Mouse (Mus musculus): ENCODE measurements around the gene Mical3.

Gene Mical3

DNA sequence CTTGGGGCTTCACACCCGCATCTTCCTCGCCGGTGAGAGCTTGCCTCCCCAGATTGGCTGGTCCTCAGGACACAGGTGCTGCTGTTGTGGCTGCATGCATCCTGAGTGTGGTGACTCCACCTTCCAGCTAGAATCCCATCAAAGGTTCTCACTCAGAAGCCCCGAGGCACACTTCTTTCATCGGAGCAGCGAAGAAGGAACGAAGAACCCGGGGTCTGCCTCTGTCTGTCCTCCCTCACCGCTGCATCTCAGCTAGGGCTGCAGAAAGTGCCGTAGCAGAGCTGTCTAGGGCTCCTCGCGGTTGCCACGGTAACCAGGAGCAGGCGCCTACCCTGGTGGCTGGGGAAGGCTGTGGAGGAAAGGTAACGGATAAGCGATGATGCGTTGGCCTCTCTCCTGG is at the start of gene Mical3:
TSS of gene Mical3 (minus strand) at position 227 of the 400 bp plus-strand sequence.
- peak; percentile 28 for DNase-seq

DNA sequence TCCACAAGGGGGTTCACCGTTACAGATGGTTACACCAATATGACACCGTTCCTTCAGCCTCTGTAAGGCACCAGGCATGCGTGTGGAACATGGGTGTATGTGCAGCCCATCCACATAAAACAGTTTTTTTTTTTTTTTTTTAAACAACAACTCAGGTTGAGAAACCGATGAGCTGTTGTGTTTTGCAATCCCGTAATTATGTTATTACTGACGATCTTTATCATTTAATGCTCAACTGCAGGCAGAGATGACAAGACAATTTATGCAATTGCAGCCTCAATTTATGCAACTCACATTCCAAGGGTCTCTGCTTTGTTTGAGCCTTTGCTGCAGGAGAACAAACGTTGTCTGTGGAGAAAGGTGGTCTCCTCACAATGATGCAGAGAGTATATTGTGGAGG is 49.0 kb upstream of the Mical3 start:
- DNase-seq = no peak

DNA sequence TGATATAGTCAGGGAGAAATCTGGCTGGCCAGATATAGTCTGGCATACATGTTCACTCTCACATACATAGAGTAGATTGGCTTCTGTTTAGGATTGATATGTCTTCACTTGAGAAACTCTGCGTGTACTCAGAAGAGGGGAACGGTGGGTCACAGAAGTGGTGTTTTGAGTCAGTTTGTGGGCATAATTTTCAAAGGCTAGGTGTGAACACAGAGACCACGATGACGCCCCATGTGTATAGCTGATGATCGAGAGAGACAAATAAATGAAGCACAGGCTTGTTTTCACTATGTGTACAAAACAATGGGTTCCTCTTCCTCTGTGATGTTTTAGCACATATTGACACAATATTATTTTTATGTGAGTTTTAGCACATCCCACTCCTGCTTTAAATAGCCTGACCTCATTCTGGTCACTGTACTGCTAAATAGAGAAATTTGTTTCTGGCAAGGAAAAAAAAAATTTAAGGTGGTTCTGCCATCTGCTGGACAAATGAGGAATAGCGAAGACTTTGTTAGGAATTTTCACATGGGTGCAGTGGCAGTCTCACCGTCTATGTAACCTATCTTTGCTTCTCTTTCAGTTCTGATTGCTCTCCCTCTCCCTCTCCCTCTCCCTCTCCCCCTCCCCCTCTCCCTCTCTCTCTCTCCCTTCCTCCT is 48.0 kb upstream of the Mical3 start:
- no peak for DNase-seq

DNA sequence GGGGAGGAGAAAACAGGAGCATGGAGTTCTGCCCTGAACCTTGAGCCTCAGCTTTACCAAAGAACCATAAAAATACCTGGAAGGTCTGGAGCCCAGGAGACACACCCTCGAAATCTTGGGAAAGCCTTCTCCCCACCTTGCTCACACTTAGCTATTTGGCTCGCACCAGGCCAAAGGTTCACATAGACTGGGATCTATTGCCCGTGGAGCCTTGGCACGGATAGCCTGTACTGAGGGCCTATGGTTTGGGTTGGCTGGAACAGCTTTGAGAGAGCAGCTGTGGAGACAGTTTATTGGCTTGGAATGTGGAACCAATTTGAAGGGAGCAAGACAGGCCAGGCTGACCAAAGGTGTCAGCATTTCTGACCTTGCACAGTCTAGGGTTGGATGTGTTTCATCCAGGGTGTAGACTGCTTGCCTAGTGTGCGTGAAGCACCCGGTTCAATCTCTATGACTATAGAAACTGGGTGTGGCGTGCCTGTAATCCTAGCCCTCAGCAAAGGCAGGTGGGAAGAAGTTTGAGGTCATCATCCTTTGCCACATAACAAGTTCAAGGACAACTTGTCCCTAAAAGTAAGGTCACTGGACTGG is 46.4 kb upstream of the Mical3 start:
- no peak for DNase-seq

DNA sequence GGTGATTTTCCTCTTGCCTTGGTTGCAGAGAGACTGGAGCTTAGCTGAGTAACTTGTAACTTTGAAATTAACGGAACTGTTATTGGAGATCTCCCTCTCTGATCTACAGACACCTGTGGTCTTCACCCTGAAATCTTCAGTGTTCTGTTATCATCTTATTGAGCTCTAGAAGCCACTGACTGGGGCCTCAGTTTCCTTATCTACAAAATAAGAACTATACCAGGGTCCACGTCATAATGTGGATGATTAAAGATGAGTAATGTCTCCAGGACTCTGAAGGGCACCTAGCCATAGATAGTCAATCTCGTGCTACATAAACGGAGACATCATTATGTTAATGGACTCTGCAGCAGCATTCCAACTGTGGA is 45.9 kb upstream of the Mical3 start:
- no peak for DNase-seq

DNA sequence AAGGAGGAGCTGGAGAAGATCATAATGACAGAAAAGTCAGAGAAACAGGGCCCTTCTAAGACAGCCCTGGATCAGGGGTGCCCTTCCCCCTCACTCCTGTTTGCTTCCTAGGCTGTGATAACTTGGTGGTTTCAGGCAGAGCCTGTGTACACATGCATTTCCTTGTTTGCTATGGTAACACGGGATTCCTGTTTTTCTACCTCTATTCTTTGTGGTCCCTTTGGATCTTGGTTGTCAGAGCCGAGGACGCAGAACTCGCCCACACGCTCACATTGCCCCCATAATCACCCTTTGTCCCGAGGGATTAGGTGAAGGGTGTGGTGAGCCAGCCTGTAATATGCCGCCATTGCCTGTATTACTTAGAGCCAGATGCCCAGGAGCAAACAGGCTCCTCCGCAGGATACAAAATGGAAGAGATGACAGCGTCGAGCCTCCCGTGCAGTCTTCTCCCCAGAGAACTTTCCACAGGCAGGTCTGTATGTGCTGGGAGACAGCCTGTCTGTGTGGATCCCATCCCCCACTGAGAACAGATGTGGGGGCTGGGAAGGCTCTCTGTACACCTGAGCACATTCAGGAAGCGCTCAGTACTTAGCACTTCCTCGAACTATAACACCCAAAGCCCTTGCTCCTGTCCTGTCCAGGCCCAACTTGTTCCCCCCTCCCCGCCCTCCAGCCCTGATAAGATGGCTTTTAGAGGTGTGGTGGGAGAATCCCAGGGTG is 45.4 kb upstream of the Mical3 start:
- no peak for DNase-seq

DNA sequence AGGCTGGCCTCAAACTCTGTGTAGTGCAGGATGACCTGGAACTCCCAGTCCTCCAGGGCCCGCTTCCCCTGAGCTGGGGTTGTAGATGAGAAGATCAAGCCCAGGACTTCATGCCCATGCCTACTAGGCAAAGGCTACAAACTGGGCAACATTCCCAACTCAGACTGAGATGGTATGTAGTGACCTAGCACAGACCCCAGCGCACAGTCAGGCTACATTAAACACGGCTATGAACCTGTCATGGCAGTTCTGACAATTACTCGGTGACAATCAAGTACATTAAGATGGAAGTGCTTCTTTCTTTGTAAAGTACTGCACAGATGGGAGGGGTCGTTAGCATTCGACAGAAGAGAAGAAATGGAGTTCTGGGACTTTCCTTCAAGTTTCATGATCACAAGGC is 44.0 kb upstream of the Mical3 start:
- DNase-seq = no peak

DNA sequence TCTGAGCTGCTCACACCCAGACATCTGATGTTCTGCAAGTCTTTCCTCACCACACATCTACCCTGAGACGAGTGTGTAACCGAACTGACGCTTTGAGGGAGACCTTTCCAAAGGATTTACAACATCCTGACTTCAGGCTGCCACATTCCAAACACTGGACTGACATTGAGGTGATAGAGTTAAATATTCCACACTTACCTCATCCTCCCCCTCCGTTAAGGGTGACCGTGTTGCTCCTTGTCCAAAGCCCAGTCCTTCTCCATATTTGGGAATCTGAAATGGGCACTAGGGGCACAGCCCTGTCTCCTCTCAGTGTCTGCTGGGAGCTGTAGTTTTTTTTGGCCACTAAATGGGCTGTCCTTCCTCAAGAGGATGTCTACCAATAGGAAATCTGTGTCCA is 42.7 kb upstream of the Mical3 start:
- DNase-seq = no peak

DNA sequence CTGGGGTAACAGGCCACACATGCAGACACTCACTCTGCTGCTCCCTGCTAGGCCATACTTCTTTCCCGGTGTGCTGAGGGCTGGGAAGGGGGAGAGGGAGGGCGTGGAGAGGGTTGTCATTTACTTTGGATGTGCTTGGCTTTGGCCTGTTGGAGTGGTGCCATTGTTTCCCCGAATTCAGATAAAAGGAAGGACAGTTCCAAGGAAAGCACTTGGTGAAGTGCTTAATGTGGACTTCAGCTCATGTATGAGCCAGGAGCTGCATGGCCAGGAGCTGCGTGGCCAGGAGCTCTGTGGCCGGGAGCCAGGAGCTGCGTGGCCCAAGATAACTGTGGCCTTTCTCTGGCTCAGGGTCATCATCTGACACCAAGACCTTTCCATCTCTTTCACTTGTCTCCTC is 40.3 kb upstream of the Mical3 start:
- no peak for DNase-seq

DNA sequence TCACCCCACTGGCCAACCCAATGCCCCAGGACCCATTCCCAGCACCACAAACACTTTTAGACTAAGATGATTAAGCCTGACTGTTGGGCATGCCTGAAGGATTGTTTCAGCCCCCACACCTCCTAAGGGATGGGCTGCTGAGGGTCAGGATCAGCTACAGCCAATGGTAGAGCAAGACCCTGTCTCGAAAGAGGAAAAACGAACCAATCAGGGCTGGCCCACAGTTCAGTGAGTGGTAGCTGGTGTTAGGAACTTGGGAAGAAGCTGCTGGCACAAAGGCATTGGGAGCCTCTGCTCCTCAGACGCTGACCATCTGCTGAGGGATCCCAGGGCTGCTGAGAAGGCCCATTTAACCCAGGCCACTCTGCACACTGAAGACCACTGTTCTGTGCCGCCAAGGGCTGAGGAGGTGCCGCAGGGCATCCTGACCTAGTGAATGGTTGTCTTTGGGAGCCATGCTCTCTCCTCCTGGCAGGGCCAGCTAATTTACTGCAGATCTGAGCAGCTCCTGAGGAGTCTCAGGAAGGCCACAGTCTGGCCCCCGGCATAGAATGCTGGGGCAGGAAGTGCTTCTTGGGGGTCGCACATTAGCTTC is 36.7 kb upstream of the Mical3 start:
- no peak for DNase-seq

DNA sequence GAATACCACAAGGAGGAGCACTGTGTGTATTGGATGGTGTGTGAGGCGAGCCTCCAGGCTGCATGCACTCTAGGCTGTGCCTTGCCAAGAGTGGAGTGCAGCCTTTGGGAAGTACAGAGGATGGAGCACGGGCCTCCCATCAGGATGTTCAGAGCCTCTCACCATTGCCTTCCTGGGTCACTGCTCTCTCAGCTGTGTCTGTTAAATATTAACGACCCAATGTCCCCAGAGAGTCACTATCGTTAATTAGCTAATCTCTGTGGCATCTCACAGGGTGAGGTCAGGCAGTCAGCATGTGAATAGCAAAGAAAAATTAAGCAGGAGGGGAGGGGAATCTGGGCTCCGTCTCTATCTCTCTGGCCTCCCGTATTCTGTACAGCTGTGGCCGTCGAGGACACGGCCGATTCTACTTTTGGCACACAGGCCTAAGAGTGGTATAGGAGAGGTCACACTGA is 35.3 kb upstream of the Mical3 start:
- no peak for DNase-seq

DNA sequence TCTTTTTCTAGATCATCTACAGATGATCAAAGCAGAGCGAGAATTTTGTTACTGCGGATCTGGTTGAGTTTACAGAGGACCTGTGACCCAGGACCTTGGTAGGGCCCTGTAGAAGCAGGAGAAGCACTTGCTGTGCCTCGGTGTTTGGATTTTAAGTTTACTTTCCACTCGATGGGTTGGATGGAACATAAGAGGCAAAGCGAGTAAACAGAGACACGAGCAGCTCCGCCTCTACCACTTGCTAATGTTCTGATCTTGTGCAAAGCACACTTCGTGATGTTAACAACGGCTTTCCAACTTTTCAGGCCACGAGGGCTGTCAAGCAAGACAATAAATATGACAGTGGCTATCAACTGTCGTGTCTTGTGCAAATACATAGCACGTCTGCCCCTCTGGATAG is 31.8 kb upstream of the Mical3 start:
- no peak for DNase-seq

DNA sequence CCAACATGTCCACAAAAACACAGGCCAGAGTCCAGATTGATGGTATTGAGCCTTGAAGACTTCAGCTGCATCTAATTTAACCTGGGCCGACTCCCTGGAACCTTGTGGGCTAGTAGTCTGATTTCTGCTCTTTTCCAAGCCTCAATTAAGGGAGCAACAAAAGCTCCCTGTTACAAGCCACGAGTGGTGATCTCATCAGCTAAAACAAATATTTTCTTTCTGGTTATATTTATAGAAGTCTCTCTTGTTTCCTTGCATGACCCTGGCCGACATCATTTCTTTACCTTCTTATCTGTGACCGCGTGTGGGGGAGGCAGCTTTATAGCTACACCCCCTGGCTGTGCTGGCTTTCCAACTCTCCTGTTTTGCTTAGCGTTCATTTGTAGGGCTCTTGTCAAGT is 29.3 kb upstream of the Mical3 start:
- no peak for DNase-seq

DNA sequence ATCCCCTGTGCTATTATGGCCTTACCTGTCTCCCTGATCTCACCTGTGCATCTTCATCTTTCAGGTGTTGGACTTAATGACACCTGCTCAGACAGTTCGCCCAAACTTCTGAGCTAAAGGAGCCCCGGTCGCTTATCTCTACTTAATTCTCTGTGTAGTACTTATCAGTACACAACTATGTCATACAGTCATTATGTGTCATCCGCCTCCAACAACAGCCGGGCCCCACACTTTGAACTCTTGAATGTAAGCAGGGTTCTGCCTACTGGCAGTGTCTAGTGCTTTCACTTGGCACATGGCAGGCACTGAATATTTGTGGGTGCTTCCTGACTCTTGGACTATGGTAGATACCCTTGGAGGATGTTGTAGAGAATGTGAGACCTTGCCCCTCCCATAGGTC is 28.8 kb upstream of the Mical3 start:
- DNase-seq = no peak

DNA sequence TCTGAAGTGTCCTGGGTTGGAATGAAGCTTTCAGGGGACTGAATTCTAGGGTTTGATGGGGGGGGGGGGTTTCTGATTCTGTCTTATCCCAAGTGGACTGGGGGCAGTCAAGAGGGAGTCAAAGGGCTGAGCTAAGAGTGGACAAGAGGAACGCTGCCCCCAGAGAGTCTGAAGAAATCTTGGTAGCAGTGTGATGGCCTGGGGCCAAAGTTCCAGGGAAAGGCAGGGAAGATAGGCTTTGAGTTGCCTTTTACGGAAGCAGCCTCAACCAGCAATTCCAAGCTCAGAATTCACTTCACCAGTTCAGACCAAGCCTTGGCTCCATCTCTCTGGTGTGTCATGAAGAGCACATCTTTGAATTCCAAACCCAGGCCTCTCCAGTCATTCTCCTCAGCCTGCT is 25.2 kb upstream of the Mical3 start:
- no peak for DNase-seq

DNA sequence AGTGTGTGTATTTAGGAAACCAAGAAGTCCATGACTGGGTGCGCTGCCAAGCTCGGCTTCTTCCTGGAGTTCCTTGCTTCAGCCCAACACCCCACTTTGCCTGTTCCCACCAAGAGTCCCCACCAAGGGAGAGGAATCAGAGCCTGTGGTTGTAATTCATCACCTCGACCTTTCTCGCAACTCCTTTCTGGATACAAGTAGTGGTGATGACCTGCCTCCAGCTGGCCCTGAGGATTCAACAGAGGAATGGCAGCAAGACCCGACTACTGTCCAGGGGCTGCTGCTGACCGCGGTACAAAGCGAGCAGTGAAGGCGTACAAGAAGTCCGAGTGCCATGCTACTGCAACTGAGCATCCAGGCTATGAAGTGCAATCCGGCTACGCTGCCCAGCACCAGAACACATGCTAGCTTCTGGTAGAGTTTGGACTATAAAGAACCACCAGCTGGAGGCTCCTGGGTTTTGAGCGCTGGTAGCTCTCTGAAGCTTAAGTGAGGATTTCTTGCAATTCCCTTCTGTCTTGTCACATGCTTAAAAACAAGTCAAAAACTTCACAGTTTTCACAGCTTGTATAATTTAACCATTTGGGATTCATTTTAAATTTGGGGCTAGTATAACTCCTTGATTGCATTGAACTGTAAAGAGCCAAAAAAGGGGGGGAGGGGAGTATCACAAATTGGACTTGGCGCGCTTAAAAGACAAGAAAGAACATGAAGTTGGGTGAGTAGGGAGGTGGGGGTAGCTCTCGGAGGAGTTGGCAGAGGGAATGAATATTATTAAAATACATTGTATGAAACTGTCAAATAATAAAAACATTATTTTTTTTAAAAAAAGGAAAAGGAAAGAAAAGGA is 23.9 kb upstream of the Mical3 start:
- DNase-seq = no peak

DNA sequence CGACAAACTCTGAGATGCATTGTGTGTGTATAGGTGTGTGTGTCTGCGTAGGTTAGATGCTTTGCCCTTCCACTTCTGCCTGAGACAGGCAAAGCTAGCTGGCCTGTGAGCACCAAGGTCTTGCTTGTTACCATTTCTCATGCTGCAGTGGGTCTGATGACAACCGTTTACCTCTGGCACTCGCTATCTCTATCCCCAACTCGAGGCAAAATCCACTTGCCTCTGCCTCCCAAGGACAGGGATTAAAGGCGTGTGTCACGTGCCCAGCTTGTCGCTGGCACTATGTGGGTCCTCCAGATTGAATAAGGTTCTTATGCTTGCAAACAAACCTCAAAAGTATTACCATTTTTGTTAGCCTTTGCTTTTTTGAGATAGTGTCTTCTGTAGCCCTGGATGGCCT is 22.4 kb upstream of the Mical3 start:
- DNase-seq = no peak

DNA sequence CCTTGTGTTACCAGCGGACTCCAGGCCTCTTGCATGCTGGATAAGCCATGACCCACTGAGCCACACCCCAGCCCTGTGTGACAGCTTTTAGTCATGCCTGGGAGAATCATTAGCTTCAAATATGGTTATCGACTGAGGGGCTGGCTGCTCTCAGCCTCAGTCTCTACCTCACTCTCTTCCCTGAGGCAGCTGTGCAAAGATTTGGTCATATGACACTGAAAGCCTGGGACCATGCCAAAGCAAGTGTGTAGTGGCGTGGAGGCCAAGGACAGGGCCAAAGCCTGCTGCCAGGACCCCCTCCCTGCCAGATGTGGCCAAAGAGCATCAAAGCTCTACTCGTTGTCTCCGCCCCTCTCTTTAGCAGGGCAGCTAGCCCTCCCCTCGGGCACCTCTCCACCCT is 20.9 kb upstream of the Mical3 start:
- peak; percentile 24 for DNase-seq

DNA sequence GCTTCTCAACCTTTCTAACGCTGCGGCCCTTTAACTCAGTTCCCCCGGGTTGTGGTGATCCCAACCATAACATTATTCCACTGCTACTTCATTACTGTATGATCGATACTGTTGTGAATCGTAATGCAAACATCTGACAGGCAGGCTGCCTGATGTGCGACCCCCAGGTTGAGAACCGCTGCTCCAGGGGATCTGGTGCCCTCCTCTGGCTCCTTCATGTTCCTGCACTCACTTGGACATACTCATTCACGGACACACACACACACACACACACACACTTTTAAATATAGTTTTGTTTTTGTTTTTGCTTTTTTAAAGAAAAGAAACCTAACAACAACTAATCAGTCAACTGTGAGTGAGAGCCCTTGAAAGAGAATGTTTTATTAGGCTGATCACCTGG is 19.3 kb upstream of the Mical3 start:
- DNase-seq = no peak

DNA sequence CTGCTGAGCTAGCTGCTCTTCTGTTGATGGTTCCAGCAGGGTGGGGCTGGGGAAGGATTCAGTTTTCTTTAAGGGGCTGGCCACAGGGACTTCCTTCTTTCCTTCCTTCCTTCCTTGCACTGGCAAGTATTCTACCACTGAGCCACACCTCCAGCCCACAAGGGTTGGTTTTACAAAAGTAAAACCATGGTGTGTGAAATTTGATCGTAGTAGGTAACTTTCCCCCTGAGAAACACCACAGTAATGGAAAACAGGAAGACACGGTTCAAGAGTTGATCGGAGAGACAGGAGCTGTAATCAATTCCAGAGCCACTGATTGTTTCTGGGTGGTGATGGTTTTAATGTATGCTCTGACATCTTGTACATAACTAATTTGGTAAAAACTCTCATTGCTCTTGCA is 18.6 kb upstream of the Mical3 start:
- no peak for DNase-seq

DNA sequence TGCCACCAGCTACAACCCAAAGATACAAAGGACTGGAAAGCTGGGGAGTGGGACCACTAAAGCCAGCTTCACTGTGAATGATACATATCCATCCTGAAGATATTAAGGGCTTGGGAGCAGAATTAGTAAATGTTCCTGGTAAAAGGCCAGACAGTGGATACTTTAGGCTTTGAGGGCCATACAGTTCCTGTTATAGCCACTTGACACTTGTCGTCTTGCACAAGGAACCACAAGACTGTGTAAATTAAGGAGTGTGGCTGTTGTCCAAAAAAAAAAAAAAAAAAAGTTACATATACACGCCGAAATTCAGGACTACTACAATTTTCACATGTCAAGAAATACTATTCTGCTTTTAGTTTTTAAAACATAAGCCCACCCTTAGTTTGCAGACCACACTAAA is 17.6 kb upstream of the Mical3 start:
- no peak for DNase-seq

DNA sequence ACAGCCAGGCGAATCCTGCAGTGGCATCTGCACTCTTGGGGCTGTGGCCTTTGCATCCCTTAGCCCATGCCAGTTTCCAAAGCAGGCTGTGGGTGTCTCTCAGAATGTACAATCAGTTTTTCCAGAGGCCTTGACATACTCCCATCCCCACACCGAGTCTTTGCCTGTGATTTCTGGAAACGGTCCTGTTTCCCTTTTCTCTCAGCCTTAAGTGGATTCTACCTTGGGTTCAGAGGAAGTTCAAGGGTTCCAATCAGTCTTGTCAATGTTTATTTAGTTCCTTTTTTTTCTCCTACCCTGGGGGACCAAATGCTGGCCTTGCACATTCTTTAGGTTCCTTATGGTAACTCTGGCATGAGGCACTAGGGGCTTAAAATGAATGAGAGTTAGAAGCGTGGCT is 16.0 kb upstream of the Mical3 start:
- DNase-seq = no peak

DNA sequence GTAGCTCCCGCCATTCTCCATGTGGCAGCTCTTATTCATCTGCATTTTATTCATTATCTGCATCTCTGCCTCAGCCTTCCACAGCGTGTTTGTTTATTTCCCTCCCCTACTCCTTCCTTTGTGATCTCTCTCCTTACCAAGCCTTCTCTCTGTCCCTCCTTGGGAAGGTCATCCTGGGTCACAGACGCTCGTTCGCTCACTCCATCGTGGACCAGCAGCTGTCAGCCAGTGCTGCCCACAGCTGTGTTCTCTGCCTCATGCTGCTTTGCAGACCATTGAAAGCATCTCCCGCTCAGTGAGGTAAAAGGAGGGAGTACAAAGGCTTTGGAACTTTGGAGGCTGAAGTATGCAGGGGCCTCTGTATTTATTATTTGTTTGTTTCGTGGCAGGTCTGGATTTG is 15.1 kb upstream of the Mical3 start:
- no peak for DNase-seq
